Mouse (Mus musculus): ENCODE measurements around the gene Cd300ld5.
A peak's percentile ranks its signal among the peaks of the same experiment; 100 is the strongest.
"Not testable (repeated sequence)": the region's sequence is repeated elsewhere in the genome, so short reads cannot be mapped to it uniquely, and the experiment has no call there.

The Cd300ld5 gene

DNA sequence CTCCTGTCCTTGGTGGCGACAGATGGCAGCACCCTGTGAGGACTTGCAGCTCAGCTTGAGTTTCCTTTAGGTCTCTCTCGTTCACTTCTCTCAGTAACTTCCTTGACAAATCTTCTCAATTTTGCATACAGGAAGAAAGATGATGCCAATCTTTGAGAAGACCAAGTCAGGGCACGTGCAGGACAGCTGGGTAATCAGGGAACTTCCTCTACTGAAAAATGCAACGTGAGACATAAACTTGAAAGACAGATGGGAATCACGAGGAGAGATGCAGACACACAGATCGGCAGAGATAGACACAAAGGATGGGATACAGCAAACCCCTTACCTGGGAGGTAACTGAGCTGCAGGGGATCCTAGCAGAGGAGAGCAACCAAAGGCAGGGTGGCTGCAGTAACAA is at the start of gene Cd300ld5:
TSS of gene Cd300ld5 (minus strand) at position 101 of the 400 bp plus-strand sequence.
- not testable (repeated sequence) for DNase-seq (ENCODE audit: low spot score in 2 of 2)

GRCm38 (mm10) chr11:115086213-115086612 is 48.6 kb upstream of the Cd300ld5 start:
- no peak for DNase-seq (ENCODE audit: low spot score in 2 of 2)

GRCm38 (mm10) chr11:115085064-115085463 is 47.5 kb upstream of the Cd300ld5 start:
- no peak for DNase-seq (ENCODE audit: low spot score in 2 of 2)

- no peak for DNase-seq (ENCODE audit: low spot score in 2 of 2)
Measured at GRCm38 (mm10) chr11:115084595-115084994, 47.0 kb upstream of the Cd300ld5 start.

DNA sequence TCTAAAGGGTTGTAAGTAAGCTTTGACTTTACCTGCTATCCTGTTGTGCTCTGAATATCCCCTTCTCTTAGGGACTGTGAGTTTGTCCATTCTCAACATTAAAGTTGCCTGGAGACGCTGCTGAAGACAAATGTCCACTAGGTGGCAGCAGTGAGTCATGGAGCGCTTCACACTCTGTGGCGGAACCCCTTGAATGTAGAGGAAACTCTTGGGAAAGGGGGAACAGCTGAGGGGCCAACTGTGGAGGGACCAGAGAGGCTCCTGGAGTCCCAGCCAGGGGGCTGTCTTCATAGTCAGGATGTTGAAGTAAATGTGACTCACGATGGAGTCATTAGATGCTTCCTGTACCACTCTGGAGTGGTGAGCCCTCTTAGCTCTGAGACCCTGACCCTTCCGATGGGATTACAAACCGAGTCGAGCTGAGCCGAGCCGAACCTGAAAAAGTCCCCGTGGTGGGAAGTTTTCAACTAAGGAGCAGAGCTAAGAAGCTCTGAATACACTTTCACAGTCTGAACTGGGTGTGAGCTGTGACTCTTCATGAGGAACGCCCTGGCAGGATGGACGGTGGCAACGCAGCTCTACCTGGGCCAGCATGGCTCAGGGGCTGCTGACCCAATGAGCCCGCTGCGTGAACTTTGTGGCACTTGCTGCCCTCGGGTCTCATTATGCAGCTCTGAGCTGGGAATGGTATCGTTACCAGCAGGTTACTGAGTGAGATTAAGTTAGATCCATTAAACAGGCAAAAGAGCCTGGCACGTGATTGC is 46.0 kb upstream of the Cd300ld5 start:
- DNase-seq (ENCODE audit: low spot score in 2 of 2) = peak; percentile 48 to 65

DNA sequence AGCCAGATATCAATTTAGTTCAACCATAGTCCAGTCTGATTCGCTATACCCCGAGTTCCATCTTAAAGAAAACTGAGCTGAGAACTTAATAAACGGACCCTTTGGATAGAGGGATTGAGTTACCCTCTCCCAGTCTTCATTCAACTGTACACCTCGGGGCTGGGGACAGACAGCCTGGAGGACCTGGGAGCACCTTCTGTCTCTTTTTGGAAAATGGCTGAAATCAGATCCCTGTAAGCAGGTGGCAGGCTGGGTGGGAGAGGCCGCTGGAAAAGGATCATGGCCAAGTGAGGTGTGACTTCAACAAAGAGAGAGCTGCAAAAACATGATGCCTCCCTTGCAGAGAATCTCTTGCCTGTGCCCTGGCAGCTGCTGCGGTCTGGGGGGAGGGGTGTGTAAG is 44.6 kb upstream of the Cd300ld5 start:
- no peak for DNase-seq (ENCODE audit: low spot score in 2 of 2)

- DNase-seq (ENCODE audit: low spot score in 2 of 2) = no peak
Measured at GRCm38 (mm10) chr11:115081373-115081772, 43.8 kb upstream of the Cd300ld5 start.

DNA sequence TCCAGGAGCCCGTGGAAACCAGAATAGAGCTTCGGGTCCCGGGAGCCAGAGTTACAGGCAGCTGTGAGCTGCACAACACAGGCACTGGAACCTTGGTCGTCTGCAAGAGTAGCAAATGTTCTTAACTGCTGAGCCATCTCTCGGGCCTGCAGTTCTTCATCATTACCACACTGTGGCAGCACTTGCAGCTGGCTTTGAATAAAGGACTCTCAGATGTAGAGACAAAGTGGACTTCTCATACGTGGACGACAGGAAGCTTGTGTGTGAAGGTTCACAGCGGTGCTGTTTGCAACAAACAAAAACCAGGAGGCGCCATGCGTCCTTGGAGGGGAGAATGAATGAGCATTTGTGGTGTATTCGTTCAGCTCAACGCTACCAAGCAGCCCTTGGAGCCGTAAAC is 43.3 kb upstream of the Cd300ld5 start:
- DNase-seq (ENCODE audit: low spot score in 2 of 2) = peak; percentile 33 to 40

DNA sequence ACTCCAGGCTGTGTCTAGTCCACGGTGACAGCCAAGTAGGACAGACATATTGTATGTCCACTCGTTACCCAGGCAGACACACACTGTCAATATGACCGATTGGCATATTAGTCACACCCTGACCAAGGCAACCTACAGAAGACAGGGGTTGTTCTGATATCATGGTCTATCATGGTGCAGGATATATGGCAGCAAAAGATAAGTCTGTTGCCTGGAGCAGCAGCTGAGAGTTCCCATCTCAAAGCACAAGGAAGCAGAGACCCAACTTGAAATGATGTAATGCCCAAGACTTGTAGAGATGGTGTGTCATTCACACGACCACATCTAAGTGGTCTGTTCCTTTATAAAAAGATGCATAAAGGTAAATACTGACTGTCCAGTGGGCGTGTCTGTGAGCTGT is 41.1 kb upstream of the Cd300ld5 start:
- no peak for DNase-seq (ENCODE audit: low spot score in 2 of 2)

DNA sequence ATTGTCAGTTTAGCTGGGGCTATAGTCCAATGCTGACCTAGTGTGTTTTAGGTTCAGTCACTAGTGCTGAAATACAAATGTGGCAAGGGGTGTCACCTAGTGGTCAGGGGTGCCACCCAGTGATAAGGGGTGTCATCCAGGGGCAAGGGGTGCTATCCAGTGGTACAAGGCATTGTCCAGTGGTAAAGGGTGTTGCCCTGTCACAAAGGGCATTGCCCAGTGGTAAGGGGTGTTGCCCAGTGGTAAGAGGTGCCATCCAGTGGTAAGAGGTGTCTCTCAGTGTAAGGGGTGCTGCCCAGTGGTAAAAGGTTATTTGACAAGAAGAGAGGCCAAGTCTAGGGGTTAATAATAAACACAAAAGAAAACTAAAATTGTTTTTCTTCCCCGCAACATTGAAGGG is 39.9 kb upstream of the Cd300ld5 start:
- DNase-seq (ENCODE audit: low spot score in 2 of 2) = no peak

- DNase-seq (ENCODE audit: low spot score in 2 of 2) = no peak
Measured at GRCm38 (mm10) chr11:115075859-115076258, 38.3 kb upstream of the Cd300ld5 start.

- no peak for DNase-seq (ENCODE audit: low spot score in 2 of 2)
Measured at GRCm38 (mm10) chr11:115075407-115075806, 37.8 kb upstream of the Cd300ld5 start.

DNA sequence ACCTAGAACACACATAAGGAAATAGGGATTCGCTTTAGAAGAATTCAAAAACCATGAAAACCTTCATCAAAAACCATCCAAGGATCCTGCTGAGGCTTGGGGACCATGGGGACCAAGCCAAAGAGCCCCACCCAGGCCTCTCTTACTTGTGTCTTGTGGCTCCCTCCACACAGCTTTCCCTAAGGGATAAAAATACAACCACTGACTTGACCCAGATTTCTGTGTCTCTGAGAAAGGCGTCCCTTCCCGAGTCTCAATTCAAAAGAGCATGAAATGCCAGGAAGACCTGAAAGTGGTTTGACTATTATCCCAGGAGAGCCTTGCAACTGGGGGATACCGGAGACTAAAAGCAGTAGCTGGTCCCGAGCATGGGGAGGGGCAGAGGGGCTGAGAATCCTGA is 35.4 kb upstream of the Cd300ld5 start:
- no peak for DNase-seq (ENCODE audit: low spot score in 2 of 2)

- DNase-seq (ENCODE audit: low spot score in 2 of 2) = no peak
Measured at GRCm38 (mm10) chr11:115071631-115072294, 34.2 kb upstream of the Cd300ld5 start.

DNA sequence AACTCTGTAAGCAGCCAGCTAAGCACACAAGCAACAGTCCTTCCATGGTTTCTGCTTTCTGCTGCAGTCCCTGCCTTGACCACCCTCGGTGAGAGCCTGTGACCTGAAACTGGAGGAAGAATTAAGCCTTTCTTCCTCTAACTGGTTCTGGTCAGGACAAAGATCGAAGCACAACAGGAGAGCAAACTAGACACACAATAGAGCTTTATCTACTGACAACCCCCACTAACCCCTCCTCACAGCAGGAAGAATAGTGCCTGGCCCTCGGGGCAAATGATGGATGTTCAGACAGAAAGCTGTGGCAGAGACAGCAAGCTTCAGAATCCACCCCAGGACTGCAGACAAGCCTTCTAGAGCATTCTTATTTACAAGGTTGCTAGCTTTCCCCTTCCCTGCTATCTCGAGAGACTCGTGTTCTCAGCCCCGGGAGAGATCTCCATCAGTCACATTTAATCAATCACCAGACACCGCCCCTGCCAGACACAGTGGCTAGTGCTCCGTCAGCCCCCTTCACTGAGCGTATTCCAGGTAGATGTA is 33.5 kb upstream of the Cd300ld5 start:
- DNase-seq (ENCODE audit: low spot score in 2 of 2) = no peak

- no peak for DNase-seq (ENCODE audit: low spot score in 2 of 2)
Measured at GRCm38 (mm10) chr11:115066768-115067167, 29.2 kb upstream of the Cd300ld5 start.

DNA sequence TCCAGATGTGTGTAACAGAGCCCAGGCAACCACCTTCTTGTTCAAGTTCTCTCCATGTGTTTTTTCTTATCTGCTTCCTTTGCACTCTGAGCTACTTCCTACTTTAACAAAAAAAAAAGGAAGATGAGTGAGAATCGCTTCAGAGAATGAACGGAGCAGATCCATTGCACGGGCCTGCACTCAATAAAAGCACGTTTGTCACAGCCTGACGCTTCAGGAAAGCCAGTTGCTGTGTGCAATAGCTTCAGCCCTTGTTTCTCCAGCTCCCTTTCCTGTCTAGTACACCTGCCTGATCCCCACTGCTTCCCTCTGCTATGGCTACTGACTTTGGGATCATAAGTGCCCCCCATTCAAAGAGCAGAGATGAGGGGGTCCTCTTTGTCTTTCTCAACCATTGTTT is 24.5 kb upstream of the Cd300ld5 start, which contains the start of gene Cd300e:
TSS of gene Cd300e (minus strand) at position 101 of the 400 bp plus-strand sequence.
- no peak for DNase-seq (ENCODE audit: low spot score in 2 of 2)

- no peak for DNase-seq (ENCODE audit: low spot score in 2 of 2)
Measured at GRCm38 (mm10) chr11:115059797-115060196, 22.2 kb upstream of the Cd300ld5 start.

DNA sequence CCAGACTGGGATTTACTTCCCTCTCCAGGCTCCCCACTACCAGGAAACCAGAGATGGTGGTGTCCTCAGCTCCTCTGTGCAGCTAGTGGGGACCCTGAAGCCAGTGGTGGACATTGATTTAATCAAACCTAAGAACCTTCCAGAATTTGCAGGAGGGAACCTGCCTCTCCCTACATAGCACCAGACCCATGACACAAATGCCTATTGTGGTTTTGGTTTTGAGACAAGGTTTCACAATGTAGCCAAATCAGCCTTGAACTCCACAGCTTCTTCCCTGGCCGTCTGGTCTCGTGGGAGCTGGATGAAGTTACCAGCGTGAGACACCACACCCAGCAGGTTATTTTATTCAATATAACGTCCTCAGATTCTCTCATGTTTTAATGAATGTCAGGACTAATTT is 21.1 kb upstream of the Cd300ld5 start:
- no peak for DNase-seq (ENCODE audit: low spot score in 2 of 2)

GRCm38 (mm10) chr11:115054537-115054936 is 17.0 kb upstream of the Cd300ld5 start:
- no peak for DNase-seq (ENCODE audit: low spot score in 2 of 2)

DNA sequence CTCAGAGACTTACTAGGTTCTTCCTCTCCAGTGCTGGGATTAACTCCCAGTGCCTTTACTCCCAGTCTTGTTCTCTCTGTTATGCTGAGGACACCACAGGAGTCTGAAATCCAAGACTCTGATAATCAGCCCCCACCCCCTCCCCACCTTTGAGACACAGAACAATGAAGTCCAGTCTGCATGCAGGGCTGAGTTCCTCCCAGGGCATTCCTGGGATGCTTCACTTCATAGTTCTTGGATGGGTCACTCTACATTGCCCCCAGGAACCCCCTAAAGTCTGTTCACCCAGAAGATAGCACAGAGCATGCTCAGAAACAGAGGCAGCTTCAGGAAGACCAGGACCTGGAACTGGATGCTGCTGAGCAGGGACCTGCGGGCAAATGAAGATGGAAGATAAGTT is 15.4 kb upstream of the Cd300ld5 start:
- DNase-seq (ENCODE audit: low spot score in 2 of 2) = no peak

DNA sequence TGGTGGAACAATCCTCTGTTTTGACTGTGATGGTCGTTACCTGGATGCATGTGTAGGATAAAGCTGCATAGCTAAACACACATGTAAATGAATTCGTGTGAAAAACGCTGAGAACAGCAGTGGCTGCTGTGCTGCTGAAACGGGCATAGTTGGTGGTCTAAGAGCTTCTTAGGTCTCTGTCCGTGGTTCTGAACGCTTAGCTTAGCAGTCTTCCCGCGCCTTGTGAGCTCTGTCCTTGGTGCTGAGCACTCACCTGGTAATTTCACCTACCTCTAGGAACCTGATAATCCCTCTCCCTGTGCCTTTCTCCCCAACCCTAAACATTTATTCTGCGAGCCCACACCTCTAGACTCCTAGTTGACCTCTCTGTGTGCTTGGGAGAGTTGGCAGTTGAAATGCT is 14.6 kb upstream of the Cd300ld5 start:
- DNase-seq (ENCODE audit: low spot score in 2 of 2) = no peak

Measured in frontal cortex, postnatal 25 days (tissue).